Mouse (Mus musculus) erythroid progenitor cell, adult 5-6 weeks (primary cell): ENCODE measurements around the gene Ranbp6. TPM values are rescaled to one million over a fixed set of nuclear protein-coding genes. Genes with fewer than 3 reads are reported as not detected.

Experiments used
- ATAC-seq: replicated peaks from 2 replicates; pipeline ENCODE4 v1.8.0; 2016; ENCODE audit warnings: moderate number of reproducible peaks, mild to moderate bottlenecking, moderate TSS enrichment, inconsistent platforms; ENCODE audit not compliant: poor library complexity, low FRiP score, severe bottlenecking
- total RNA-seq, 2 experiments: library from RNA; stranded (forward) in 1 of 2; stranded (reverse) in 1 of 2; fragments of 150-400 nt in 1 of 2; fragments of 186-747, 209-891 nt in 1 of 2; gene quantifications; 2 replicates each; pipeline versions ENCODE4 v1.2.3 to v1.2.4; 2015 to 2017; ENCODE audit warnings: low replicate concordance in 2 of 2

Gene Ranbp6
- total RNA-seq, 2 experiments from 2014 or later: 5.9 to 12.5 TPM

- no peak for ATAC-seq
Observed at GRCm38 (mm10) chr19:29820966-29821365, 8.2 kb upstream of the Ranbp6 start.

- no peak for ATAC-seq
Observed at GRCm38 (mm10) chr19:29810022-29810421, 2.8 kb downstream of the Ranbp6 start.

GRCm38 (mm10) chr19:29805917-29806785 is 6.6 kb downstream of the Ranbp6 start, which contains the start of gene 9930021J03Rik:
Gene 9930021J03Rik (minus strand): TSS chr19:29805989.
- peak; percentile 92 for ATAC-seq

- ATAC-seq: peak; percentile 87
Observed at GRCm38 (mm10) chr19:29805101-29805916, 7.5 kb downstream of the Ranbp6 start.

- no peak for ATAC-seq
Observed at GRCm38 (mm10) chr19:29803946-29804345, 8.8 kb downstream of the Ranbp6 start.

GRCm38 (mm10) chr19:29797371-29797770 is 15.4 kb downstream of the Ranbp6 start:
- ATAC-seq: no peak

- ATAC-seq: no peak
Observed at GRCm38 (mm10) chr19:29787997-29788396, 24.8 kb downstream of the Ranbp6 start.

GRCm38 (mm10) chr19:29782914-29783313 is 29.9 kb downstream of the Ranbp6 start:
- no peak for ATAC-seq

Other genes with a start within 250 kb of the Ranbp6 start
- 15.5 and 25.6 TPM in 2 replicates for gene Ermp1, start 164.6 kb downstream of the Ranbp6 start, total RNA-seq (2015; ENCODE audit: low replicate concordance)
- gene Ermp1, start 164.6 kb downstream of the Ranbp6 start, total RNA-seq (2017; ENCODE audit: low replicate concordance): 21.3 and 27.7 TPM in 2 replicates
- gene Mlana, start 115.2 kb downstream of the Ranbp6 start, total RNA-seq (2015; ENCODE audit: low replicate concordance): not detected in 2 replicates
- gene Mlana, start 115.2 kb downstream of the Ranbp6 start, total RNA-seq (2017; ENCODE audit: low replicate concordance): not detected in 2 replicates
- 8.4 and 12.3 TPM in 2 replicates for gene 9930021J03Rik, start 7.0 kb downstream of the Ranbp6 start, total RNA-seq (2015; ENCODE audit: low replicate concordance)
- gene 9930021J03Rik, start 7.0 kb downstream of the Ranbp6 start, total RNA-seq (2017; ENCODE audit: low replicate concordance): 13.5 and 23.8 TPM in 2 replicates
- not detected in 2 replicates for gene Il33, start 112.1 kb upstream of the Ranbp6 start, total RNA-seq (2015; ENCODE audit: low replicate concordance)
- not detected in 2 replicates for gene Il33, start 112.1 kb upstream of the Ranbp6 start, total RNA-seq (2017; ENCODE audit: low replicate concordance)
- gene Trpd52l3, start 190.8 kb upstream of the Ranbp6 start, total RNA-seq (2015; ENCODE audit: low replicate concordance): not detected in 2 replicates
- not detected in 2 replicates for gene Trpd52l3, start 190.8 kb upstream of the Ranbp6 start, total RNA-seq (2017; ENCODE audit: low replicate concordance)
- 151 and 220 TPM in 2 replicates for gene Uhrf2, start 217.5 kb upstream of the Ranbp6 start, total RNA-seq (2015; ENCODE audit: low replicate concordance)
- 132 and 155 TPM in 2 replicates for gene Uhrf2, start 217.5 kb upstream of the Ranbp6 start, total RNA-seq (2017; ENCODE audit: low replicate concordance)